Mouse (Mus musculus) lung, postnatal 10 days (tissue): Measurements from ENCODE around the gene Dnase2b.

Experiments
- DNase-seq: peaks from one replicate; pipeline ENCODE4 v3.0.0; 2021

Gene Dnase2b

DNA sequence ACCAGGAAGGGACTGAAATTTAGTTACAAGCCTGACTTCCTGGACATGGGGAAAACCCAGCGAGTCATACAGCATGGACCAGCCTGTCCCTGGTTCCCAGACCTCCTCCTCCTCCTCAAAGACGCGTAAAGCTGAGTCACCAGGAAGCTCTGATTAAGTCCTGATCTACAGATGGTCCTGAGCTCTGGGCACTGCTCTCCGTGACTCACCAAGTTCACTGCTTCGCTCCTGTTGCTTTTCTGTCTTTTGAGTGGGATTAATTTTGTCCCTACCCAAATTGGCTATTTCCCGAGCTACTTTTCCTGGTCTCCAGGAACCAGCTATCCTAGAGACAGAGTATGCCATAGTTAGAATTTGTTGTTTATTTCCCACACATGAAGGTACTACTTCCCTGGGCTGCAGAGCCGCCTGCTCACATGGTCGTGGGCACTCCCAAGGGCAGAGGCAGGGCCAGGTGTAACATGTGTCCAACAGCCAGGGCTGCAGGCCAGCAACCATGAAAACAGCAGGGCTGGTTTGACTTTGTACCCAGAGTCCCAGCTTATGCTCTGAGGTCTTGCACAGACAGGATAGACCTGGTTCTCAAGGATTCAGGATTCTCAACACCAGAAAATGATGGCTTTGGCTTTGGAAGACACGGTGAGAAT, 47.4 kb downstream of the Dnase2b start:
- DNase-seq: no peak

DNA sequence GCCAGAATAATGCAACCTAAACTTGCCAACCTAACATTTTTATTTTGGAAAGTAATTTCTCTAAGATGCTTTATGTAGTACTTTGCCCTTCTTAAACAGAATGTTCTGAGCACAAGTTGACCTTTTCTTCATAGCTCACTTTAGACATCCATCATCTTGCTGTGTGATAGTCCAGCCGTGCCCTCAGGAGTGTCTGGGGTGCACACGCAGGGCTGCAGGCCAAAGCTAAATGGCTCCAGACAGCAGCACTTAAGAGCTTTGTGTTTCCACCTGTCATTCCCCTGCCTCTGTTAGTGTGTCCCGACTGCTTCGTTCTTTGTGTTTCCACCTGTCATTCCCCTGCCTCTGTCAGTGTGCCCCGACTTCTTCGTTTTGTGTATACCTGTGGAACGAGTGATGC, 48.0 kb downstream of the Dnase2b start:
- no peak for DNase-seq

DNA sequence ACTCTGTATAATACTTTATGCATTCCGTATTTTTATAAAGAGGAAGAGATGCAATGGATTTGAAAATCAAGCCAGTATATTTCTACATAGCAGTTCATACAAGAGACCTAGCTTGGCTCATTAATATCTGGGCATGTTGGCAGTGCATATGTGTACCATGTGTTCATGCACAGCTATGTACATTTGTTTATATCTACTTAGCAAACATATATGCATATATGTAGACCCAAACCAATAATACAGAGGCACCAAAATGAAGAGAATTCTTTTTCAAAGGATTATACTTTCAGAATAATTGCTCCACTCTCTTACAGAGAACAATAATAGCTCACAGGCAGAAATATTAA, 50.4 kb downstream of the Dnase2b start:
- no peak for DNase-seq

DNA sequence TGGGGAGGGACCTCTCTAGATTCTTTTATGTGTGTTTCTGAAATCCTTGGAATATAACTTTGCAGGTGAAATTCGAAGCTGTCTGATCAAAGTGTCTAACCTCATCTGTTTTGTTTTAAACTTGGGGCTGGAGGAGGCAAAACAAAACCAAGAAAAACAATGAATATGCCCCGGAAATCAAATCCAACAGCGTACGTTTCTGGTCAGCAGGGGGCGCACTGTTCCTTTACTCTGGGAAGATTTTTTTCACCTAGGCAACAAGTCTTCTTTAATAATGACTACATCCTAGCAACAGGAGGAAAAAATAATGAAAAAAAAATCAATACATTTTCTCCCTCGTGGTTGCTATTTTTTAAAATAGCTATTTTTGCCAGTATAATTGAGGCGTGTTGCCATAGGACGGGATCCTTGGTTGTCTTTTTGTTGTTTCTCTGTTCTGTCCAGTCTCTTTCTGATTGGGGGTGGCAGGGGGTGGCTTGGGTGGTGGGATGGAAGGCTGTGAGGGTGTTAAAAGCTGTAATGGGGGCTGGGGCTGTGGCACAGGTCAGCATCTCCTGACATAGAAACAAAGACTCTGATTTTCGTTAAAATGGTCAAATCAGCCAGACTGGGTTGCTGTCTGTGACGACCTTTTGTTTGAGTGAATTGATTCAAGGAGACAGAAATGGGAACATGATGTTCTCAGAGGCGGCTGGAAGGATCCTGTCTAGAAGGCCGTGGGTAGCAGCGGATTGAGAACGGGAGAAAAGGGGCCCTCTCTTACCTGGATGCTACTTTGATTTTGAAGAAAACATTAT, 50.9 kb downstream of the Dnase2b start:
- peak; percentile 84 for DNase-seq

DNA sequence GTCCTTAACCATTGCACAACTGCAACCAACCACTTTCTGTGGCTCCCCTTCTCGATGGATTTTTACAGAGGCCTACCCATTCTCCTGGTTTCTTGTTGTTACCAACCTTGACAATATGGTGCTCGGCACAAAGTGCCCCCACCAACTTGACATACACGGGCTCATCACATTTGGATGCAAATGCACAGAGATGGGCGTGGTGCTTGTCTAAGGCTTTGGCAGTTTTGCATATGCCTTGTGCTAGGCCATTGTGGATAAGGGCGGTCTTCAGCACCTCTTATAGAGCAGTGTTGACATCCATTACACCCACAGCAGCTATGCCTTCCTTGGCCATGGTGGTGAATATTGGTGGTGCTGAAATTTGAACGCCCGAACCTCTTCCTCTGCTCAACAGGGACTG, 52.5 kb downstream of the Dnase2b start:
- no peak for DNase-seq

DNA sequence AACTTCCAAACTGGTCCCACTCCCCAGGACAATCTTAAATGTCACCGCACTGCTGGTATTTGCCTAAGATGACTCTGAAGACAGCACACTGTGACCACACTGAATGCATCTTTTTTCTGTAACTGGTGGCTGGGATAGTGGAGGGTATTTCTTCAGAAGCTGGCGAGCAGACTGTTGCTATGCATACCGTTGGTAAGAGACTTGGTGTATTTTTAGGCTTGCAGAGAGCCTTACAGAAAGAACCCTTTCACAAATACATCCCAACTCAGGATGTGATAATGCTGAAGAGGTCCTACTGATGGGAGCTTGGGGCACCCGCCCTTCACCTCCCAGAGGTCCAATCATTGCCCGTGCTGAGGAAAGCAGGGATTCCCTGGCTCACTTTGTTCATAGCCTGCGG, 57.9 kb downstream of the Dnase2b start:
- no peak for DNase-seq

DNA sequence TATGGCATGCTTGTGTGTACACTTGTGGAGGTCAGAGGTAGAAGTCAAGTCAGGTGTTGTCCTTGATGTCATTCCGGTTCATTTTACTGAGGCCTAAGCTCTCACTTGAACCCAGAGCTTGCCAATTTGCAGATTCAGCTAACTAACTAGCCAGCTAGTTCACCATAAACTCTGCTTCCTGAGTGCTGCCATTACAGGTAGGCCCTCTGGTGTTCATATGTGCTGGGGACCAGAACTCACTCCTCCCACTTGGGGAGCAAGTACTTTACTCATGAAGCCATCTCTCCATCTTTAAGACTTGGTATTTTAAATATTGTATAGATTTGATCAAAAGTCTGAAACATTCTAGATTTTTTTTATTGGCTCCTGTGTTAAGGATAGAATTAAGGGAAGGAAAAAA, 58.8 kb downstream of the Dnase2b start:
- DNase-seq: no peak

DNA sequence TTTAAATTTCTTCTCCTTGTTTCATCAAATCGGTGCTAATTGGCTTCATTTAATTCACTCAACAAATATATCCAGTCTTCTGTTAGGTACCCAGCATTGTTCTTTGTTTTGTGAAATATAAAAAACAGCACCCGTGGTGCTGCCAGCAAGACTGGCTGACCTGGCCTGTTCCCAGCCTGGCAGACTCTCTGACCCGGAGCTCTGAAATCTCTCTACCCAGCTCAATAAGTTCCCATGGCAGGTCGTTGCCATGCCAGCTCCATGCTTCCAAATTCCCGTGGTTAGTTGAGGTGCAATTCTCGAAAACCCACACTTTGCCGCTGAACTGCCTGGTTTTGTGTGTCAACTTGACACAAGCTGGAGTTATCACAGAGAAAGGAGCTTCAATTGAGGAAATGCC, 60.6 kb downstream of the Dnase2b start:
- no peak for DNase-seq

DNA sequence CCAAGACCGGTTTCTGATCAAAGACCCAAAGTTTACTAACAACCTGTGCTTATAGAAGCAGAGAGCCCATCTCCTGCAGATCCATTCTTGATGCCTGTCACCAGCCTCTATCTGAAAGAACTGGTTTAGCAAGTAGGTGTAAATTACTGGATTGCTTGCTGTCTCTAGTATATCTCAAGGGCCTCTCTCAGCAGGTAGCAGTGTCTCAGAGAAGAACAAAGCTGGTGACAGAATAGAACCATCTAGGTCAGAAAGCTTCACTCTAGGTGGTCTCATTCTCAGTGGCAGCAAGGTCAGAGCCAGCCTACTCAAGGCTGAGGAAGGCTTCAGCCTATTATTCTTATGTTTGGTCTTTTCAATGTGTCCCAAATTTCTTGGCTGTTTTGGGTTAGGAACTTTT, 71.8 kb downstream of the Dnase2b start:
- DNase-seq: no peak

DNA sequence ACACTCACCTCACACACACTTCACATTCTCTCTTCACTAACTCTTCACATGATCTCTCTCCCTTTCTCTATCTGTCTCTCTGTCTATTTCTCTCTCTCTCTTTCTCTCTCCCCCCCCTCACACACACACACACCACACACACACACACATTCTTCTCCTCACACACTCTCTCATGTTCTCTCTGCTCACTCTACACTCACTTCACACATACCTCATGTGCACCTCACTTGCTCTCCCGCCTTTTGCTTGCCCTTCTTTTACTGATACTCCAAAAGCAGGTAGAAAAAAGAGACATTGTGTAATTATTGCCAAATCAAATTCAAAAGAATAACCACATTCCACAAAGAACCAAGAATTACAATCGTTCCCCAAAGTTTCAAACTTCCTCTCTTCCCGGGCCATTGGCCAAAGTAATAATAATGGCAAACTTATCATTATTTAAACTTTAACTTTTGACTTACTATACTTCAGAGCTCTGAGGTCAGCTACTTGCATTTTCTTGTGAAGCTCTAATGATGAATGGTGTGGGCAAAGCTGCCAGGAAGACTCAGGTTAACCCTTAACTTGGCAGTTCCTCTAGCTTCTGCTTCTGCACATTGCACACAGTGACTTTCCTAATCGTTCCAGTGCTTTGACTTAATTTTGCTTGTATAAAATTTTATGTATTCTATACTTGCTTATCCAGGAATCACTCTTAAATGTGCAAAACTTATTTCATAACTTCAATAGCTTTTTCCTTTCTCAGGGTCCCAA, 74.7 kb downstream of the Dnase2b start:
- DNase-seq: no peak

DNA sequence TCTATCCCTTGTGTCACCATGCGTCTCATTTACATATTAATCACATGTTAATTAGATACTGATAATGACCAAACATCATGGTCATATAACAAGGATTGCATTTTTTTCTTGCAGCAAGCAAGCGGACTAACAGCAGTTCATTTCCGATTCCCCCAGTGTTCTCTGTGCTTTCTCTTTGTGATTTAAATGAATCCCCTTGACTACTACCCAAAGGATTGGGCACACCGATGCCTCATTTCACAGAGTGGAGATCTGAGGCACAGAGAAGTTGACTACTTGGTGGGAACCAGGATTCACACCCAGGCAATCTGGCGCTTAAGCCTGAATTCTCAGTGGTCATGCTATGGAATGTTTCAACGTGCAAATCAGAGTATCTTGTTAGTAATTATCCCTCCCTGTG, 80.4 kb downstream of the Dnase2b start:
- no peak for DNase-seq
